Mouse (Mus musculus): ENCODE measurements around the gene Ccr1l1. TPM values are rescaled to one million over a fixed set of nuclear protein-coding genes. Genes with fewer than 3 reads are reported as not detected.

Ccr1l1 gene
- not detected in 2 replicates for polyA plus RNA-seq (2015; fragmentation: Nextera tagmentation; extraction: Ambion mirVana)

- H3K27me3 ChIP-seq (ENCODE audit: control insufficient read depth, insufficient read depth, low read depth, low read length), result no peaks in the 10 kb centered on the region
- H3K9me3 ChIP-seq (replicated peaks; ENCODE audit: control insufficient read depth, low read length, poor library complexity, severe bottlenecking), result no peaks in the 10 kb centered on the region
- no peaks in the 10 kb centered on the region for H3K36me3 ChIP-seq (ENCODE audit: control insufficient read depth, insufficient read depth, low read length)
- no peak within 1 kb of the TSS for H3K4me2 ChIP-seq (ENCODE audit: low read length)
- H3K4me1 ChIP-seq (ENCODE audit: control insufficient read depth, insufficient read depth, low read length), result no peaks in the 10 kb centered on the region
- no peak for ATAC-seq
- 83% methylated on average over 1 of the region's 1 CpGs for WGBS
- no peak within 1 kb of the TSS for H3K27ac ChIP-seq (ENCODE audit: low read length)
- no peak within 1 kb of the TSS for H3K9ac ChIP-seq (ENCODE audit: low read depth, low read length)
- H3K4me3 ChIP-seq (ENCODE audit: low read depth, low read length), result no peak within 1 kb of the TSS
These were observed at the start of gene Ccr1l1 for GRCm38 (mm10) chr9:123978308-123978707. TSS of gene Ccr1l1 (minus strand) at chr9:123978408.

- Histone ChIP-seq H3K9me3 (replicated peaks; ENCODE audit: control insufficient read depth, low read length, poor library complexity, severe bottlenecking) (no peaks in the 10 kb centered on the region), H3K4me1 (ENCODE audit: control insufficient read depth, insufficient read depth, low read length) (no peaks in the 10 kb centered on the region), H3K9ac (ENCODE audit: low read depth, low read length) (no peak within 1 kb of the TSS), H3K27me3 (ENCODE audit: control insufficient read depth, insufficient read depth, low read depth, low read length) (no peaks in the 10 kb centered on the region), H3K4me3 (ENCODE audit: low read depth, low read length) (no peak within 1 kb of the TSS), H3K36me3 (ENCODE audit: control insufficient read depth, insufficient read depth, low read length) (no peaks in the 10 kb centered on the region), H3K27ac (ENCODE audit: low read length) (no peak within 1 kb of the TSS), H3K4me2 (ENCODE audit: low read length) (no peak within 1 kb of the TSS)
- no peak for ATAC-seq
- WGBS, result 89% methylated on average over 1 of the region's 1 CpGs
These were observed 43.5 kb upstream of the Ccr1l1 start, which contains the start of gene Ccr3 for GRCm38 (mm10) chr9:124021672-124022071. TSS of gene Ccr3 (plus strand) at chr9:124021972.

GRCm38 (mm10) chr9:124019887-124020286 lies 41.7 kb upstream of the Ccr1l1 start:
- H3K4me1 ChIP-seq (ENCODE audit: control insufficient read depth, insufficient read depth, low read length), result no peaks in the 10 kb centered on the region
- no peak overlapping the region for H3K27ac ChIP-seq (ENCODE audit: low read length)
- H3K36me3 ChIP-seq (ENCODE audit: control insufficient read depth, insufficient read depth, low read length), result no peaks in the 10 kb centered on the region
- no peak overlapping the region for H3K9ac ChIP-seq (ENCODE audit: low read depth, low read length)
- H3K4me3 ChIP-seq (ENCODE audit: low read depth, low read length), result no peak overlapping the region
- ATAC-seq, result no peak
- WGBS, result 97% methylated on average over 3 of the region's 3 CpGs
- H3K9me3 ChIP-seq (replicated peaks; ENCODE audit: control insufficient read depth, low read length, poor library complexity, severe bottlenecking), result no peaks in the 10 kb centered on the region
- H3K4me2 ChIP-seq (ENCODE audit: low read length), result no peak overlapping the region
- H3K27me3 ChIP-seq (ENCODE audit: control insufficient read depth, insufficient read depth, low read depth, low read length), result no peaks in the 10 kb centered on the region

GRCm38 (mm10) chr9:124016048-124016447 lies 37.8 kb upstream of the Ccr1l1 start:
- no peak overlapping the region for H3K4me3 ChIP-seq (ENCODE audit: low read depth, low read length)
- H3K36me3 ChIP-seq (ENCODE audit: control insufficient read depth, insufficient read depth, low read length), result no peaks in the 10 kb centered on the region
- no peak overlapping the region for H3K9ac ChIP-seq (ENCODE audit: low read depth, low read length)
- H3K4me1 ChIP-seq (ENCODE audit: control insufficient read depth, insufficient read depth, low read length), result no peaks in the 10 kb centered on the region
- no peak for ATAC-seq
- no peaks in the 10 kb centered on the region for H3K27me3 ChIP-seq (ENCODE audit: control insufficient read depth, insufficient read depth, low read depth, low read length)
- H3K9me3 ChIP-seq (replicated peaks; ENCODE audit: control insufficient read depth, low read length, poor library complexity, severe bottlenecking), result no peaks in the 10 kb centered on the region
- H3K4me2 ChIP-seq (ENCODE audit: low read length), result no peak overlapping the region
- H3K27ac ChIP-seq (ENCODE audit: low read length), result no peak overlapping the region
- whole genome bisulfite sequencing, result 73% methylated on average over 2 of the region's 2 CpGs

- WGBS, result 84% methylated on average over 2 of the region's 2 CpGs
- Histone ChIP-seq H3K9ac (ENCODE audit: low read depth, low read length) (no peak overlapping the region), H3K4me1 (ENCODE audit: control insufficient read depth, insufficient read depth, low read length) (no peaks in the 10 kb centered on the region), H3K36me3 (ENCODE audit: control insufficient read depth, insufficient read depth, low read length) (no peaks in the 10 kb centered on the region), H3K9me3 (replicated peaks; ENCODE audit: control insufficient read depth, low read length, poor library complexity, severe bottlenecking) (no peaks in the 10 kb centered on the region), H3K4me2 (ENCODE audit: low read length) (no peak overlapping the region), H3K4me3 (ENCODE audit: low read depth, low read length) (no peak overlapping the region), H3K27me3 (ENCODE audit: control insufficient read depth, insufficient read depth, low read depth, low read length) (no peaks in the 10 kb centered on the region), H3K27ac (ENCODE audit: low read length) (no peak overlapping the region)
- ATAC-seq, result no peak
These were observed 36.9 kb upstream of the Ccr1l1 start for GRCm38 (mm10) chr9:124014985-124015652.

GRCm38 (mm10) chr9:124013270-124013669 lies 35.1 kb upstream of the Ccr1l1 start:
- Histone ChIP-seq H3K9me3 (replicated peaks; ENCODE audit: control insufficient read depth, low read length, poor library complexity, severe bottlenecking) (no peaks in the 10 kb centered on the region), H3K27me3 (ENCODE audit: control insufficient read depth, insufficient read depth, low read depth, low read length) (no peaks in the 10 kb centered on the region), H3K36me3 (ENCODE audit: control insufficient read depth, insufficient read depth, low read length) (no peaks in the 10 kb centered on the region), H3K4me3 (ENCODE audit: low read depth, low read length) (no peak overlapping the region), H3K4me2 (ENCODE audit: low read length) (no peak overlapping the region), H3K4me1 (ENCODE audit: control insufficient read depth, insufficient read depth, low read length) (no peaks in the 10 kb centered on the region), H3K27ac (ENCODE audit: low read length) (no peak overlapping the region), H3K9ac (ENCODE audit: low read depth, low read length) (no peak overlapping the region)
- no peak for ATAC-seq
- 93% methylated on average over 3 of the region's 3 CpGs for WGBS

GRCm38 (mm10) chr9:124012691-124013090 lies 34.5 kb upstream of the Ccr1l1 start:
- no peak overlapping the region for H3K9ac ChIP-seq (ENCODE audit: low read depth, low read length)
- H3K4me2 ChIP-seq (ENCODE audit: low read length), result no peak overlapping the region
- no peak for ATAC-seq
- no peaks in the 10 kb centered on the region for H3K36me3 ChIP-seq (ENCODE audit: control insufficient read depth, insufficient read depth, low read length)
- no peaks in the 10 kb centered on the region for H3K4me1 ChIP-seq (ENCODE audit: control insufficient read depth, insufficient read depth, low read length)
- no peak overlapping the region for H3K27ac ChIP-seq (ENCODE audit: low read length)
- 82% methylated on average over 2 of the region's 2 CpGs for WGBS
- H3K9me3 ChIP-seq (replicated peaks; ENCODE audit: control insufficient read depth, low read length, poor library complexity, severe bottlenecking), result no peaks in the 10 kb centered on the region
- no peak overlapping the region for H3K4me3 ChIP-seq (ENCODE audit: low read depth, low read length)
- H3K27me3 ChIP-seq (ENCODE audit: control insufficient read depth, insufficient read depth, low read depth, low read length), result no peaks in the 10 kb centered on the region

GRCm38 (mm10) chr9:123999784-124000183 lies 21.6 kb upstream of the Ccr1l1 start:
- H3K9me3 ChIP-seq (replicated peaks; ENCODE audit: control insufficient read depth, low read length, poor library complexity, severe bottlenecking), result no peaks in the 10 kb centered on the region
- H3K9ac ChIP-seq (ENCODE audit: low read depth, low read length), result no peak overlapping the region

GRCm38 (mm10) chr9:123997719-123998118 lies 19.5 kb upstream of the Ccr1l1 start:
- Histone ChIP-seq H3K4me2 (ENCODE audit: low read length) (no peak overlapping the region), H3K36me3 (ENCODE audit: control insufficient read depth, insufficient read depth, low read length) (no peaks in the 10 kb centered on the region), H3K9me3 (replicated peaks; ENCODE audit: control insufficient read depth, low read length, poor library complexity, severe bottlenecking) (no peaks in the 10 kb centered on the region), H3K27me3 (ENCODE audit: control insufficient read depth, insufficient read depth, low read depth, low read length) (no peaks in the 10 kb centered on the region), H3K9ac (ENCODE audit: low read depth, low read length) (no peak overlapping the region), H3K4me3 (ENCODE audit: low read depth, low read length) (no peak overlapping the region), H3K27ac (ENCODE audit: low read length) (no peak overlapping the region), H3K4me1 (ENCODE audit: control insufficient read depth, insufficient read depth, low read length) (no peaks in the 10 kb centered on the region)
- 82% methylated on average over 3 of the region's 3 CpGs for WGBS
- no peak for ATAC-seq

More at GRCm38 (mm10) chr9:123999784-124000183, 21.6 kb upstream of the Ccr1l1 start:
- ATAC-seq, result no peak
- no peak overlapping the region for H3K4me2 ChIP-seq (ENCODE audit: low read length)
- H3K27me3 ChIP-seq (ENCODE audit: control insufficient read depth, insufficient read depth, low read depth, low read length), result no peaks in the 10 kb centered on the region
- no peak overlapping the region for H3K27ac ChIP-seq (ENCODE audit: low read length)
- H3K4me3 ChIP-seq (ENCODE audit: low read depth, low read length), result no peak overlapping the region
- no peaks in the 10 kb centered on the region for H3K4me1 ChIP-seq (ENCODE audit: control insufficient read depth, insufficient read depth, low read length)
- H3K36me3 ChIP-seq (ENCODE audit: control insufficient read depth, insufficient read depth, low read length), result no peaks in the 10 kb centered on the region
- 89% methylated on average over 2 of the region's 2 CpGs for WGBS

Data from midbrain, embryonic 16.5 days (tissue).